Mouse (Mus musculus): ENCODE results near the gene Il22ra2. TPM values are rescaled to one million over a fixed set of nuclear protein-coding genes. Genes with fewer than 3 reads are reported as not detected.

Gene Il22ra2
- total and polyA plus RNA-seq, 3 experiments = not detected

GRCm38 (mm10) chr10:19591286-19591640, 30.5 kb upstream of the Il22ra2 start (continued):
- TF ChIP-seq POLR2A (IDR thresholded peaks at IDR 0.05; ENCODE audit: control insufficient read depth in 1 of 2, insufficient read depth in 1 of 2, low read depth in 1 of 2, low read length in 2 of 2, poor library complexity in 1 of 2) (no peak; a peak in 1 of 4 replicates), TAL1 (IDR thresholded peaks at IDR 0.05; ENCODE audit: low read length) (peak; percentile 41), USF2 (IDR thresholded peaks at IDR 0.05; ENCODE audit: borderline replicate concordance in 1 of 2, insufficient read depth in 1 of 2, low read depth in 1 of 2, low read length in 2 of 2) (no peak), ELF1 (IDR thresholded peaks at IDR 0.05; ENCODE audit: low read depth, low read length) (no peak), E2F4 (IDR thresholded peaks at IDR 0.05; ENCODE audit: borderline replicate concordance, low read depth, low read length) (no peak), ZKSCAN1 (IDR thresholded peaks at IDR 0.05; ENCODE audit: low read depth, low read length) (no peak), SMC3 (IDR thresholded peaks at IDR 0.05; ENCODE audit: low read depth, low read length) (no peak)

- peak; percentile 98 for DNase-seq (ENCODE audit: low read depth, low spot score)
- H3K4me3 ChIP-seq (ENCODE audit: control insufficient read depth in 1 of 2, insufficient read depth in 1 of 2, low read depth in 2 of 2, low read length in 2 of 2) = peak within 1 kb of the TSS; percentile 77 to 86
- peak within 1 kb of the TSS; percentile 94 for H3K27ac ChIP-seq (ENCODE audit: control insufficient read depth, low read depth, low read length)
- H3K27me3 ChIP-seq (ENCODE audit: control insufficient read depth in 1 of 2, insufficient read depth in 2 of 2, low read length in 2 of 2) = no peaks in the 10 kb centered on the region
- peaks cover 3% of the 10 kb centered on the region for H3K79me2 ChIP-seq (ENCODE audit: control insufficient read depth, insufficient read depth, low read length, poor library complexity)
- H3K9me3 ChIP-seq (replicated peaks; ENCODE audit: insufficient read depth, low read length) = no peaks in the 10 kb centered on the region
- TF ChIP-seq TCF12 (IDR thresholded peaks at IDR 0.05; ENCODE audit: low read depth, low read length) (peak; percentile 26; the same call in 1 of the 2 replicates), POLR2A (IDR thresholded peaks at IDR 0.05; ENCODE audit: control insufficient read depth in 1 of 2, insufficient read depth in 1 of 2, low read depth in 1 of 2, low read length in 2 of 2, poor library complexity in 1 of 2) (peak; percentile 79 to 90), EP300 (IDR thresholded peaks at IDR 0.05; ENCODE audit: low read depth in 1 of 2, low read length in 2 of 2) (no peak; a peak in 1 of 4 replicates), MAZ (IDR thresholded peaks at IDR 0.05; ENCODE audit: low read depth, low read length) (no peak), ZMIZ1 (IDR thresholded peaks at IDR 0.05; ENCODE audit: low read depth, low read length) (peak; percentile 57; the same call in 1 of the 2 replicates), HCFC1 (IDR thresholded peaks at IDR 0.05; ENCODE audit: low read depth, low read length) (peak; percentile 66), ZNF384 (IDR thresholded peaks at IDR 0.05; ENCODE audit: low read depth, low read length) (no peak), TBP (IDR thresholded peaks at IDR 0.05; ENCODE audit: low read depth, low read length) (peak; percentile 88), USF1 (IDR thresholded peaks at IDR 0.05; ENCODE audit: low read depth, low read length) (no peak), NELFE (IDR thresholded peaks at IDR 0.05; ENCODE audit: low read depth, low read length) (peak; percentile 66), UBTF (IDR thresholded peaks at IDR 0.05; ENCODE audit: borderline replicate concordance, insufficient read depth, low read depth, low read length) (0 out of 2 replicates have a peak, but pooled peaks have one; percentile 76), MEF2A (IDR thresholded peaks at IDR 0.05; ENCODE audit: extremely low read depth, insufficient replicate concordance, low read depth, low read length, poor library complexity, severe bottlenecking) (no peak), NRF1 (IDR thresholded peaks at IDR 0.05; ENCODE audit: insufficient read depth, low read depth, low read length, poor library complexity, severe bottlenecking) (peak; percentile 30; the same call in 1 of the 2 replicates), POLR2AphosphoS2 (IDR thresholded peaks at IDR 0.05; ENCODE audit: low read length) (peak; percentile 47; the same call in 1 of the 2 replicates)
- H3K9ac ChIP-seq (ENCODE audit: control insufficient read depth, low read depth, low read length, poor library complexity, severe bottlenecking) = peak within 1 kb of the TSS; percentile 86
- peaks cover 0 to 22% of the 10 kb centered on the region in 2 experiments; a peak in 2 of 4 replicates for H3K36me3 ChIP-seq (ENCODE audit: control insufficient read depth in 1 of 2, insufficient read depth in 2 of 2, low read length in 2 of 2)
- peaks cover 7 to 16% of the 10 kb centered on the region in 2 experiments for H3K4me1 ChIP-seq (ENCODE audit: control insufficient read depth in 1 of 2, insufficient read depth in 2 of 2, low read length in 2 of 2)
Measured at GRCm38 (mm10) chr10:19591641-19592441, 30.0 kb upstream of the Il22ra2 start, which contains the start of gene Ifngr1. TSS of gene Ifngr1 (plus strand) at chr10:19591949.

Data from MEL (cell line).